Mouse (Mus musculus) CH12F3 (cell line): ENCODE results near the gene Tmem245.
"Not testable (repeated sequence)": the region's sequence is repeated elsewhere in the genome, so short reads cannot be mapped to it uniquely, and the experiment has no call there.

Experiments used
- in situ Hi-C: fragments of 300-500 bp; cut with MboI; formaldehyde crosslinking; loops from 2 replicates; pipeline ENCODE4 v1.14.3; 2020; ENCODE audit warnings: low sequenced_read_pairs

Gene Tmem245

GRCm38 (mm10) chr4:56930312-56930711, 16.9 kb downstream of the Tmem245 start:
- in situ Hi-C loops: no loop called here

DNA sequence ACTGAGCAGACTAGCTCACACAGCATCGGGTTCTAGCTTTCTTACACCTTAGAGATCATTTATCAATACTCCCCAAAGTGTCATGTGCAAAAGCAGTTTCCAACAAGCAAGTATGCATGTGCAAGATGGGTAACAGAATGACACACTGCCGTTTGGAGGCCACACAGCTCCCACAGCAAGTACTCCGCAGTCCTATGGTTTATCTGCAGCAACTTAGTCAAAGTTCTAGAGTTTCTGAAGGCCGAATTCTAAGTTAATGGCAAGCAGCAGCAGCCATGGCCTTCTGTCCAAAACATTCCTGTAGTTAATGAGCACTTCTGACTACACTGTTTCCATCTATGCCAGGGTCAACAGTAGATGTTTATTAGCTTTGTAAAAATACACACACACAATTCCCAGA, 20.3 kb downstream of the Tmem245 start:
- in situ Hi-C loops: no loop called here

- in situ Hi-C loops: no loop called here
Measured at GRCm38 (mm10) chr4:56922229-56922628, 25.0 kb downstream of the Tmem245 start.

DNA sequence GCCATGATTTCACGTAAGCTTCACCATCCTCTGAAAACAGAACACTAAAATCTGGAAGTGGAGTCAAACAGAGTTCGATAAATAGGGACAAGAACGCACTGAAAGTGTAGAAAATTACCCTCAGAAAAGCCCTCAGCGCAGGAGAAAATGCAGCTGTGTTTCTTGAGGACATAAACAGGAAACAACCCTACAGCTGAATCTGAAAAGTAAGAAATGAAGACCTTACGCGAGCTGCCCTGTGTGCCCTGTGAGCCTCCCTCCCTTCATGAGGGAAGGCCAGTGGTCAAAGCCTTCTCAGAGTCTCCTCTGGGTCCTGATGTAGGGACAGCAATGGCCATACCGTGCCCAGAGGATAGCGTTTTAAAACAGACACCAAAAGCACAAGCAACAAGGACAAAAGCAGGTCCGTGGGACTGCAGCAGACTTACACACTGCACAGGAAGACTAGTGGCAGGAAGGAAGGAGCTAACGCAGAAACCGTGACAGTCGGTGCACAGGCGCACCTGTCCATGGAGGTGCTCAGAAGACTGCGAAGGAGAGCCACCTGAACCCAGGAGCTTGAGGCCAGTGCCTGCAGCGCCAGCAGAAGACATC, 31.4 kb downstream of the Tmem245 start:
- in situ Hi-C loops: no loop called here

- in situ Hi-C loops: no loop called here
Measured at GRCm38 (mm10) chr4:56914761-56915160, 32.5 kb downstream of the Tmem245 start.

GRCm38 (mm10) chr4:56914338-56914737, 32.9 kb downstream of the Tmem245 start:
- in situ Hi-C loops: no loop called here

DNA sequence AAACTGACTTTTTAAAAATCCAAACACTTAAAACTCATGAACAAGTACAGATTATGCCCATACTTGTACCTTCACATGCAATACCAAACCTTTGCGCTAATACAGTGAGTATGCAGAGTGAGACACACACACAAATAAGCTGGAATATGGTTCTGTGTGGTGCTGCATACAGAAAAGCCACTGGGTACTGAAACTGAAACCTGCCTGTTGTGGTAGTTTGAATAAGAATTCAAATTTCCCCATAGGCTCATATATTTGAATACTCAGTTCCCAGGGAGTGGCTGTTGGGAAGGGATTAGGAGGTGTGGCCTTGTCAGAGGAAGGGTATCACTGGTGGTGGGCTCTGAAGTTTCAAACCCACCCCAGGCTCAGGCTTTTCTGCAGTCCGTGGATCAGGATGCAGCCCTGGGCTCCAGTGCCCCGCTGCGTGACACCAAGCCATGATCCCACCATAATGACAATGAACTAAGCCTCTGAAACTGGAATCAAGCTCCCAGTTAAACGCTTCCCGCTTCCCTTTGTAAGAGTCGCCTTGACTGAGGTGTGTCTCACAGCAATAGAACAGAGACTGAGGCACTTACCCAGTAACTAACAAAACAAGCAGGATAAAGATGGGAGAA, 34.7 kb downstream of the Tmem245 start:
- in situ Hi-C loops: no loop called here

- in situ Hi-C loops: no loop called here
Measured at GRCm38 (mm10) chr4:56909568-56909967, 37.7 kb downstream of the Tmem245 start.

GRCm38 (mm10) chr4:56907671-56908070, 39.6 kb downstream of the Tmem245 start:
- in situ Hi-C loops: no loop called here

GRCm38 (mm10) chr4:56906926-56907325, 40.3 kb downstream of the Tmem245 start:
- in situ Hi-C loops: no loop called here

- in situ Hi-C loops: no loop called here
Measured at GRCm38 (mm10) chr4:56905507-56905906, 41.7 kb downstream of the Tmem245 start.

GRCm38 (mm10) chr4:56901671-56902070, 45.6 kb downstream of the Tmem245 start:
- in situ Hi-C loops: no loop called here

DNA sequence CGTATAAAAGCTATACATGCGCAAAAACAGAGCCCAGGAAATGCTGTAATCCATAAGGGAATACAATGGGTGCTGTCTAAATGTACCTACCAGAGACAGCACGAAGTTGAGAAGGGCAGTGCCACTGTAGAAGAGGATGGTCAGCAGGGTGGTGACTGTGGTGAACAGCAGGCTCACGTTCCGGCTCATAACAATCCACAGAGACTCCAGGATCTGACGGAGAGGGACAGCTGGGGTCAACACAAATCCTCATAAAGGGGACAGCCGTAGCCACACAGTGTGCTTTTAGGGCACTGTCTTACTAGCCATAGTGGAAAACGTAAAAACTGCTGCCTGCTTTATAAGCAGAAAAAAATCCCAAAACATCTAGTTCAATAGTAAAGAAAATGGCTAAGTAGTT, 48.0 kb downstream of the Tmem245 start:
- in situ Hi-C loops: no loop called here

DNA sequence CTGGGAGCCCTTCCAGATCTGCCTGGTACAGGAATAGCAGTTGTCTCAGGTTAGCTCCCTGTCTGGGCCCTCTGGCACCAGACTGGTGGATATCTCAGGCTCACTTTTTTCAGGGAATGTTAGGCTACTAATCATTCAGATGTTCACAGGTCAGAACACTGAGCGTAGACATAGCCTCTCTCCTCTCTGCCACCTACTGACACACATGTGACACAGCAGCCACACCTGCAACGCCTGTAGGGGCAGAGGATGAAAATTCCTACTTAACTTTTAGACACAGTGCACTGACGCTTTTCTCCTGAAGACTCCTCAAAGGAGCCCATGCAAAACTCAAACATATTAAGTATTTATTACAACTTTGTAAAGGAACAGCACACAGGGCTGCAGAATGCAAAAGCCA, 49.7 kb downstream of the Tmem245 start:
- in situ Hi-C loops: no loop called here

GRCm38 (mm10) chr4:56894196-56894595, 53.0 kb downstream of the Tmem245 start:
- in situ Hi-C loops: no loop called here

DNA sequence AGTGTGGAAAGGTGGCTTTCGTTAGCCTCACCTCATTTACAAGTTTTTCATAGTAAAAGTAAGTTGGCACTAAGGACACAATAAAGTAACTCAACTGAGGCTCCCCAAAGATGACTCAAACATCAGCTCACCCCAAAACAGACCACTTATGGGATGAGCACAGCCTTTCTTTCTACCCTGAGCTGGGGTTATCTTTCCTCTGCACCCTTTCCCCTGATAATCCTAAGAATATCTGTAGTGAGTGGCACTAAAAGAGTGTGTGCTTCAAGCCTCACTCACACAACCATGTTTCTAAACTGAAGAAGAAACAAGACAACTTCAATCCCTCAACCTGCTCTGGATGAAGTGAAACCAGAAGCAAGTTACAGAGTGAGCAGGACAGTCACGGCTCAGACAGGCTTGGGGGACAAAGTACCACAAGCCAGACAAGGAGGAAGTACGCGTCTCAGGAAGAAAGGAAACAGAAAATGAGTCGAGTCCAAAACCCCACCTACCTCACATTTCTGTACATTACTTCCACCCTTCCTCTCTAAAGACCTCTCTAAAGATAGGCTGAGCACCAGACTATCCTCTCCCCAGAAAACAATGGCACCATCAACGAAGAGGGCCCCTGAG, 54.6 kb downstream of the Tmem245 start:
- in situ Hi-C loops: no loop called here

DNA sequence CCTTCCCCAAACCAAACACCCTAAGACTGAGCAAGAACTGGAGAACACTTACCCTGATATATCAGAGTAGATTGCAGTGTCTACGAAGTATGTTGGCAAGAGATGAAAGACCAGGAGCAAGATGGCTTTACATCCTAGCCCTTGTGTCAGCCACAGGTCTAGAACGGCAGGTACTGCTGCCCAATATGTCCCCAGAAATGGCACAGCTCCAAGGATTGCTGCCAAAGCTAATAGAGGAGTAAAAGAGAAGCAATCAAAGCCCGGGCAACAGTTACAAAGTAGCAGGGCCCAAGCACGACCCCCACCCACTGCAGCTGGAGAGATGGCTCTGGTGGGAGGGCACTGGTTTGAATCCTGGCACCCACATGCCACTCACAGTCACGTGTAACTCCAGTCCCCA, 58.8 kb downstream of the Tmem245 start:
- in situ Hi-C loops: no loop called here

DNA sequence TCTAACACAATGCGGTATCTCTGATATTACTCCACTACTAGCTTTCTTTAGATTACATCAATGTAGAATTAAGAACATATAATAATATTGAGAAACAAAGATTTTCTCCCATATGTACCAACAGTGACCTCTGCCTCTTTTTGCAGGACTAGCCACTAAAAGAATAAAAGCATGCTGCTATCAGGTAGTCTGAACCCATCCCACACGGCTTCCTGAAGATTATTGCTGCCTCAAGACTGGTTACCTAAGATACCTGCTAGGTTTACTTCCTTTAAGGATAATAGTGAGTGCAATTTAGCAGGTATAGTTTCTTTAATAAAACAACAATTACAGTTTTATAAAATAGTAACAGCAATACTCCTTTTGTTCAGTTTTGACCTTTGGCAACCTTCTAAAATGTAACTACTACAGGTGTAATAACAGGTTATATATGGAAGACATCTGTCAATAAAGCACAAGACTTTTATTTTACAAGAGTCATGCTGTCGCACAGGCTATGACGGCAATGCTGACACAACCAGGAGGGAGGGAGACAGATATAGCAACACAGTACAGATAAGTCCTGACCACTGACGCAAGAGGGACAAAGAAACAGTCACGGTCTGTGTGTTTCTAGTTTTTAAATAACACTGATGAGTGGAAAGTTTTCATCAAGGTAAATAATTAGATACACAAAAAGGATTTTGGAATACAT, 60.8 kb downstream of the Tmem245 start:
- in situ Hi-C loops: no loop called here

GRCm38 (mm10) chr4:56880036-56880703, 67.1 kb downstream of the Tmem245 start:
- in situ Hi-C loops: no loop called here

DNA sequence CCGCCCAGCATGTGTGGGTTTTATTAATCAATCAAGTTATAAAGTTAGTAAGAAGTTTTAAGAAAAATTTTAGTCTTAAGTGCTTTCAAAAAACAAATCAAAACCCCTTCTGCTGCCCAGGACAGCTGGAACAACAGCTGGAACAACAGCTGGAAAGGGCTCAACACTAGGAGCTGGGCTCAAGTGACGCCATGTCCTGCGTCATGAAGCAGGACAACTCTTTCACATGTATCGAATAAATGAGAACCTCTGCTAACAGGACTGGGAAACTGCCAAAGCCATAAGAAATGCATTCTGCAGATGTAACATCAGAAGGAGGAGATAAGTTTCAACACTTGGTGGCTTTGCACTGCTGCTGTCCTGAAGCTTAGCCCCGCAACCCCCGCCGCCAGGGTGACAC, 68.3 kb downstream of the Tmem245 start:
- in situ Hi-C loops: no loop called here

DNA sequence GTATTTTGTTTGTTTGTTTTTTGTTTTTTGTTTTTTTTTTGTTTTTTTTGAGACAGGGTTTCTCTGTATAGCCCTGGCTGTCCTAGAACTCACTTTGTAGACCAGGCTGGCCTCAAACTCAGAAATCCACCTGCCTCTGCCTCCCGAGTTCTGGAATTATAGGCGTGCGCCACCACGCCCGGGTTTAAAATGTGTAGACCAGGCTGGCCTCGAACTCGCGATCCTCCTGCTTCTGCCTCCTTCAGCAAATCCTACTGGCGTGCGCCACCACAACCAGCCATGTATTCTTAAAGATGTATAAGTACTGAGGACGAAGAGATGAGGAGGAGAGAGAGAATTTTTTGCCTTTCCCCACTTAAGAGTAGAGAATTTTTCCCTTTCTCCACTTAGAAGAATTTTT, 76.7 kb downstream of the Tmem245 start:
- in situ Hi-C loops: not testable (repeated sequence)
